Mouse (Mus musculus) testis, postnatal 10 days (tissue): ENCODE data around the gene Erbb3.
"Not testable (repeated sequence)": the region's sequence is repeated elsewhere in the genome, so short reads cannot be mapped to it uniquely, and the experiment has no call there.

Source experiments
- DNase-seq: peaks from one replicate; pipeline ENCODE4 v3.0.0; 2021; ENCODE audit warnings: low spot score

Gene Erbb3

GRCm38 (mm10) chr10:128589464-128590192, at the start of gene Erbb3:
Gene Erbb3, minus strand, starts transcription at chr10:128589652.
- DNase-seq = peak; percentile 71

GRCm38 (mm10) chr10:128637011-128637410, 47.6 kb upstream of the Erbb3 start:
- no peak for DNase-seq

- DNase-seq = no peak
Observed at GRCm38 (mm10) chr10:128636561-128636960, 47.1 kb upstream of the Erbb3 start.

GRCm38 (mm10) chr10:128635697-128636096, 46.2 kb upstream of the Erbb3 start:
- no peak for DNase-seq

- no peak for DNase-seq
Observed at GRCm38 (mm10) chr10:128631571-128631970, 42.1 kb upstream of the Erbb3 start.

- DNase-seq = not testable (repeated sequence)
Observed at GRCm38 (mm10) chr10:128630306-128630705, 40.9 kb upstream of the Erbb3 start.

- no peak for DNase-seq
Observed at GRCm38 (mm10) chr10:128629746-128630145, 40.3 kb upstream of the Erbb3 start.

GRCm38 (mm10) chr10:128627398-128628317, 38.2 kb upstream of the Erbb3 start:
- DNase-seq = no peak

GRCm38 (mm10) chr10:128626311-128627310, 37.2 kb upstream of the Erbb3 start, which contains the start of gene Rps26:
Gene Rps26, minus strand, starts transcription at chr10:128626747.
- peak; percentile 89 for DNase-seq

- DNase-seq = no peak
Observed at GRCm38 (mm10) chr10:128625287-128625894, 35.9 kb upstream of the Erbb3 start.

- DNase-seq = not testable (repeated sequence)
Observed at GRCm38 (mm10) chr10:128623106-128623613, 33.7 kb upstream of the Erbb3 start.

- no peak for DNase-seq
Observed at GRCm38 (mm10) chr10:128622702-128623101, 33.2 kb upstream of the Erbb3 start.

GRCm38 (mm10) chr10:128621986-128622520, 32.6 kb upstream of the Erbb3 start:
- no peak for DNase-seq

GRCm38 (mm10) chr10:128620241-128620640, 30.8 kb upstream of the Erbb3 start:
- DNase-seq = no peak

- not testable (repeated sequence) for DNase-seq
Observed at GRCm38 (mm10) chr10:128619148-128619547, 29.7 kb upstream of the Erbb3 start.

- no peak for DNase-seq
Observed at GRCm38 (mm10) chr10:128618570-128618969, 29.1 kb upstream of the Erbb3 start.

- DNase-seq = not testable (repeated sequence)
Observed at GRCm38 (mm10) chr10:128615798-128616448, 26.5 kb upstream of the Erbb3 start.

GRCm38 (mm10) chr10:128614934-128615333, 25.5 kb upstream of the Erbb3 start:
- no peak for DNase-seq

GRCm38 (mm10) chr10:128613820-128614219, 24.4 kb upstream of the Erbb3 start:
- not testable (repeated sequence) for DNase-seq

GRCm38 (mm10) chr10:128613154-128613440, 23.6 kb upstream of the Erbb3 start:
- no peak for DNase-seq
